Mouse (Mus musculus) lung, postnatal 0 days (tissue): ENCODE measurements around the gene Fbln1. TPM values are rescaled to one million over a fixed set of nuclear protein-coding genes. Genes with fewer than 3 reads are reported as not detected.

ENCODE experiments used
- ATAC-seq: fragments of 200-750 bp; cut with Nextera tagmentation; 2 replicates; pipeline ENCODE4 v1.8.0; 2017; ENCODE audit warnings: moderate library complexity
- DNase-seq: peaks from one replicate; pipeline ENCODE4 v3.0.0-alpha.2; 2016; ENCODE audit warnings: low spot score
- H3K27ac ChIP-seq: fragments of 300-500 bp; sonication (generic); 2 replicates; pipeline ENCODE4 v1.5.1; 2014; ENCODE audit warnings: antibody characterized with exemption, mild to moderate bottlenecking, low read length, mixed read lengths
- H3K27me3 ChIP-seq: fragments of 300-500 bp; sonication (generic); replicated peaks from 2 replicates; pipeline ENCODE4 v1.6.1; 2014; ENCODE audit warnings: low read length, mixed read lengths; ENCODE audit not compliant: insufficient read depth
- H3K36me3 ChIP-seq: fragments of 300-500 bp; sonication (generic); 2 replicates; pipeline ENCODE4 v1.6.1; 2014; ENCODE audit warnings: low read length, mixed read lengths; ENCODE audit not compliant: insufficient read depth
- H3K4me1 ChIP-seq: fragments of 300-500 bp; sonication (generic); 2 replicates; pipeline ENCODE4 v1.6.1; 2014; ENCODE audit warnings: antibody characterized with exemption, low read depth, low read length, mixed read lengths; ENCODE audit not compliant: insufficient read depth
- H3K4me2 ChIP-seq: fragments of 300-500 bp; sonication (generic); replicated peaks from 2 replicates; pipeline ENCODE4 v1.6.1; 2014; ENCODE audit warnings: low read depth, mild to moderate bottlenecking, low read length, moderate library complexity, mixed read lengths
- H3K4me3 ChIP-seq: fragments of 300-500 bp; sonication (generic); 2 replicates; pipeline ENCODE4 v1.5.1; 2014; ENCODE audit warnings: low read depth, low read length
- H3K9ac ChIP-seq: fragments of 300-500 bp; sonication (generic); replicated peaks from 2 replicates; pipeline ENCODE4 v1.6.1; 2014; ENCODE audit warnings: low read depth, mild to moderate bottlenecking
- H3K9me3 ChIP-seq: fragments of 300-500 bp; sonication (generic); 2 replicates; pipeline ENCODE4 v1.6.1; 2016; ENCODE audit warnings: low read length, mixed read lengths
- CTCF ChIP-seq: IDR thresholded peaks from 2 replicates; pipeline ENCODE4 v1.5.1; 2016; ENCODE audit warnings: antibody characterized with exemption, mild to moderate bottlenecking
- EP300 ChIP-seq: IDR thresholded peaks from 2 replicates; pipeline ENCODE4 v1.6.1; 2016; ENCODE audit warnings: antibody characterized with exemption, mild to moderate bottlenecking, control low read depth
- WGBS: fragments of 180-500 bp; shearing (Covaris S2); extraction: QIAGEN DNeasy Blood & Tissue Kit; methylation state at CpG from one replicate; pipeline ENCODE4 v1.1.7; 2014; 5-methylcytosine and 5-hydroxymethylcytosine counted together
- polyA plus RNA-seq: library from polyadenylated mRNA; unstranded; fragments of >200 nt; fragmentation: Nextera tagmentation; extraction: Ambion mirVana; gene quantifications from 2 replicates; pipeline ENCODE4 v1.2.1, GENCODE M21; 2015

The Fbln1 gene
- polyA plus RNA-seq, 1 experiment from 2014 or later, result 45.7 TPM

- no peak for DNase-seq
- TF ChIP-seq EP300 (no peak), CTCF (no peak)
- ATAC-seq, result peak; percentile 40
- 71% methylated on average over 19 of the region's 19 CpGs for WGBS
- no peaks in the 10 kb centered on the region for H3K27me3 ChIP-seq
- H3K9me3 ChIP-seq, result no peaks in the 10 kb centered on the region
- H3K4me1 ChIP-seq, result no peaks in the 10 kb centered on the region
- no peak overlapping the region for H3K9ac ChIP-seq
- H3K27ac ChIP-seq, result no peak overlapping the region
- H3K4me2 ChIP-seq, result no peak overlapping the region
- H3K4me3 ChIP-seq, result no peak overlapping the region
- no peaks in the 10 kb centered on the region for H3K36me3 ChIP-seq
These were observed 62.1 kb downstream of the Fbln1 start for GRCm38 (mm10) chr15:85267891-85268290.

GRCm38 (mm10) chr15:85272988-85273387 is 67.2 kb downstream of the Fbln1 start:
- no peaks in the 10 kb centered on the region for H3K36me3 ChIP-seq
- ATAC-seq (no peak), DNase-seq (no peak)
- no peak overlapping the region for H3K4me2 ChIP-seq
- no peaks in the 10 kb centered on the region for H3K27me3 ChIP-seq
- H3K4me1 ChIP-seq, result no peaks in the 10 kb centered on the region
- TF ChIP-seq CTCF, result no peak
- TF ChIP-seq EP300, result no peak
- H3K9ac ChIP-seq, result no peak overlapping the region
- no peak overlapping the region for H3K4me3 ChIP-seq
- H3K9me3 ChIP-seq, result no peaks in the 10 kb centered on the region
- 31% methylated on average over 11 of the region's 11 CpGs for WGBS
- H3K27ac ChIP-seq, result no peak overlapping the region

GRCm38 (mm10) chr15:85277221-85277620 is 71.5 kb downstream of the Fbln1 start:
- Histone ChIP-seq H3K27ac (no peak overlapping the region), H3K4me2 (no peak overlapping the region), H3K36me3 (no peaks in the 10 kb centered on the region), H3K9ac (no peak overlapping the region), H3K4me3 (no peak overlapping the region), H3K4me1 (no peaks in the 10 kb centered on the region), H3K9me3 (no peaks in the 10 kb centered on the region), H3K27me3 (no peaks in the 10 kb centered on the region)
- 85% methylated on average over 8 of the region's 8 CpGs for WGBS
- no peak for TF ChIP-seq EP300
- DNase-seq, result no peak
- ATAC-seq, result no peak

GRCm38 (mm10) chr15:85278986-85279385 is 73.2 kb downstream of the Fbln1 start:
- Histone ChIP-seq H3K4me3 (no peak overlapping the region), H3K4me1 (no peaks in the 10 kb centered on the region), H3K27ac (no peak overlapping the region), H3K9ac (no peak overlapping the region), H3K36me3 (no peaks in the 10 kb centered on the region), H3K4me2 (no peak overlapping the region), H3K9me3 (no peaks in the 10 kb centered on the region), H3K27me3 (no peaks in the 10 kb centered on the region)
- no peak for DNase-seq
- 80% methylated on average over 5 of the region's 5 CpGs for WGBS
- no peak for ATAC-seq
- no peak for TF ChIP-seq EP300
- no peak for TF ChIP-seq CTCF

GRCm38 (mm10) chr15:85282021-85282420 is 76.3 kb downstream of the Fbln1 start:
- Histone ChIP-seq H3K4me2 (no peak overlapping the region), H3K27ac (no peak overlapping the region), H3K9me3 (no peaks in the 10 kb centered on the region), H3K4me3 (no peak overlapping the region), H3K9ac (no peak overlapping the region), H3K4me1 (no peaks in the 10 kb centered on the region), H3K36me3 (no peaks in the 10 kb centered on the region), H3K27me3 (no peaks in the 10 kb centered on the region)
- WGBS, result 78% methylated on average over 5 of the region's 5 CpGs
- TF ChIP-seq EP300, result no peak
- no peak for DNase-seq
- no peak for ATAC-seq

GRCm38 (mm10) chr15:85284651-85285050 is 78.9 kb downstream of the Fbln1 start:
- Histone ChIP-seq H3K27ac (no peak overlapping the region), H3K4me1 (no peaks in the 10 kb centered on the region), H3K36me3 (no peaks in the 10 kb centered on the region), H3K4me3 (no peak overlapping the region), H3K9ac (no peak overlapping the region), H3K27me3 (no peaks in the 10 kb centered on the region), H3K4me2 (no peak overlapping the region), H3K9me3 (no peaks in the 10 kb centered on the region)
- 85% methylated on average over 6 of the region's 6 CpGs for WGBS
- ATAC-seq (no peak), DNase-seq (no peak)
- TF ChIP-seq EP300, result no peak
- no peak for TF ChIP-seq CTCF

- no peak overlapping the region for H3K9ac ChIP-seq
- no peak overlapping the region for H3K4me2 ChIP-seq
- H3K36me3 ChIP-seq, result no peaks in the 10 kb centered on the region
- no peak overlapping the region for H3K4me3 ChIP-seq
- peak; percentile 24 for DNase-seq
- peak; percentile 52 for TF ChIP-seq CTCF
- no peak for TF ChIP-seq EP300
- 0 out of 2 replicates have a peak, but pooled peaks cover 7% of the 10 kb centered on the region for H3K4me1 ChIP-seq
- 89% methylated on average over 3 of the region's 3 CpGs for WGBS
- H3K27me3 ChIP-seq, result no peaks in the 10 kb centered on the region
- no peak overlapping the region for H3K27ac ChIP-seq
- no peak for ATAC-seq
- no peaks in the 10 kb centered on the region for H3K9me3 ChIP-seq
These were observed 88.9 kb downstream of the Fbln1 start for GRCm38 (mm10) chr15:85294632-85295031.
